In the genomic region with DNA sequence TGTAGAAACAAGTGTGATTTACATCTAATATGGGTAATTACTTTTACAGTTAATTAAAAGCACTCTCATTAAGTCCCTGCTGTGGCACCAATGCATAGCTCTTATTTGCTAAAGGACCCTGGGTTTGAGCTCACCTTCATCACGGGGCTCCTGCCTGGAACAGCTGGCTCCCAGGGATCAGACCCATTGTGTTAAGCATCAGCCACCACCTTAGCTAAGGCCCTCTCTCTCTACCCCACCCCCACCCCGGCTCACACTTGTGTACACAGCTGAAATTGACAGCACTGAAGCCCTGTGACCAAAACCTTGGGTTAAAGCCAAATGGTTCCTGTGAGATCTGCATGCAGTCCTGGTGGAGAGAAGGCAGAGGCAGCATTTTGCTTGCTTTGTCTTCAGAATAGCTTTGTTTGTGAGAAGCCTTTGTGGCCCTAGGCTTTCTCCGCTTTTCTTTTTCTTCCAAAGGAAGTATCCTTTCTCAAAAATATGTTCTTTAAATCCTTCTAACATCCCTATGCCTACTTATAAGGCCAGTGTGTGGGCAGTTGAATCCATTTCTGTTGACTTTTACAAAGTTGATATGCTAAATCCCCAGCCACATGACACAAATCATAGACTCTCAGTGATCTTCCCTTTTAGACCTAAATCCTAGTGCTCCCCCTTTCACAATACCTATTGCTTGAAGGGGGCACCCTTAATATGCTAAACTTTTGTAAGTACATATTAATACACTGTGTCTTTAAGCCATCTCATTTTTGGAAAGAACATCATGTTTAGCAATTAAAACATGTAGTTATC, we compare ENCODE assay signal across 9 mouse cellular contexts.
DNase-seq lines count a peak whose midpoint lies in the region; ATAC-seq and TF ChIP-seq lines count a peak whose summit lies in the region.
"Had no signal": no experiment of that assay in that cellular context is flagged by ENCODE, and none has a peak within 500 bp of the region (broad histone marks: within the 10 kb centered on the region; RNA-seq: fewer than 3 reads in every experiment).

No protein-coding gene starts in this region.

- ATAC-seq in midbrain, embryonic 13.5 days: peak; percentile 87
- ATAC-seq: lung, postnatal 0 days had no signal

- peak overlapping the region; percentile 84 for H3K27ac ChIP-seq in layer of hippocampus, adult 2 months
- H3K27ac ChIP-seq in midbrain, embryonic 13.5 days: peak overlapping the region; percentile 72

- H3K9ac ChIP-seq in midbrain, embryonic 13.5 days (replicated peaks): 0 out of 2 replicates have a peak overlapping the region, but pooled peaks have one; percentile 12

- DNase-seq in layer of hippocampus, adult 2 months (ENCODE audit: low spot score in 2 of 2): no peak
- DNase-seq in layer of hippocampus, postnatal 14 days (ENCODE audit: low spot score in 2 of 2): no peak
- DNase-seq in ZHBTc4 (ENCODE audit: low read depth, low spot score): peak; percentile 24
- DNase-seq in cerebellum, postnatal 25 days: peak; percentile 46 to 54
- no peak for DNase-seq in thymus, postnatal 10 days (ENCODE audit: low spot score in 2 of 2)
- no peak for DNase-seq in layer of hippocampus, adult 9-10 months (ENCODE audit: low spot score)
- no peak for DNase-seq in testis, postnatal 14 days (ENCODE audit: low spot score)

- WGBS in midbrain, embryonic 13.5 days: 22% methylated on average over 3 of the region's 3 CpGs

- peaks cover 16% of the 10 kb centered on the region for H3K4me1 ChIP-seq in midbrain, embryonic 13.5 days (replicated peaks)

- no peak for TF ChIP-seq CTCF in layer of hippocampus, adult 2 months (conservative IDR thresholded peaks at IDR 0.05)

- H3K9me3 ChIP-seq in midbrain, embryonic 13.5 days: no peaks in the 10 kb centered on the region

- H3K27me3 ChIP-seq in midbrain, embryonic 13.5 days: no peaks in the 10 kb centered on the region

- no peaks in the 10 kb centered on the region for H3K36me3 ChIP-seq in midbrain, embryonic 13.5 days

- H3K4me3 ChIP-seq in layer of hippocampus, adult 2 months: no peak overlapping the region
- H3K4me3 ChIP-seq in midbrain, embryonic 13.5 days (replicated peaks): no peak overlapping the region

- H3K4me2 ChIP-seq in midbrain, embryonic 13.5 days (replicated peaks): no peak overlapping the region

Comparison
In these comparisons a context has a peak if more than half of its experiments do, and no peak if none do; other contexts are left out.
1. DNase-seq: peak in ZHBTc4 (single experiment) and cerebellum, postnatal 25 days (2 of 2); none in layer of hippocampus, adult 2 months (0 of 2), layer of hippocampus, postnatal 14 days (0 of 2), thymus, postnatal 10 days (0 of 2), layer of hippocampus, adult 9-10 months (single experiment) and testis, postnatal 14 days (single experiment).